Mouse (Mus musculus) forebrain, embryonic 13.5 days (tissue): ENCODE results near the gene Tcp11l1. TPM values are rescaled to one million over a fixed set of nuclear protein-coding genes. Genes with fewer than 3 reads are reported as not detected.
A peak's percentile ranks its signal among the peaks of the same experiment; 100 is the strongest.

Source experiments
- ATAC-seq: fragments of 200-750 bp; cut with Nextera tagmentation; 2 replicates; pipeline ENCODE4 v1.8.0; 2017
- H3K27ac ChIP-seq: fragments of 300-500 bp; sonication (generic); 2 replicates; pipeline ENCODE4 v1.5.1; 2015; ENCODE audit warnings: inconsistent platforms, mild to moderate bottlenecking, moderate library complexity
- H3K27me3 ChIP-seq: fragments of 300-500 bp; sonication (generic); 2 replicates; pipeline ENCODE4 v1.6.1; 2015; ENCODE audit warnings: mild to moderate bottlenecking, inconsistent platforms
- H3K36me3 ChIP-seq: fragments of 300-500 bp; sonication (generic); 2 replicates; pipeline ENCODE4 v1.6.1; 2015; ENCODE audit warnings: mild to moderate bottlenecking, inconsistent platforms; ENCODE audit not compliant: poor library complexity, severe bottlenecking
- H3K4me1 ChIP-seq: fragments of 300-500 bp; sonication (generic); 2 replicates; pipeline ENCODE4 v1.6.1; 2015; ENCODE audit warnings: inconsistent platforms
- H3K4me2 ChIP-seq: fragments of 300-500 bp; sonication (generic); 2 replicates; pipeline ENCODE4 v1.6.1; 2015; ENCODE audit warnings: inconsistent platforms, mild to moderate bottlenecking, moderate library complexity
- H3K4me3 ChIP-seq: fragments of 300-500 bp; sonication (generic); 2 replicates; pipeline ENCODE4 v1.5.1; 2015; ENCODE audit warnings: mild to moderate bottlenecking, inconsistent platforms
- H3K9ac ChIP-seq: fragments of 300-500 bp; sonication (generic); 2 replicates; pipeline ENCODE4 v1.6.1; 2015; ENCODE audit warnings: mild to moderate bottlenecking, inconsistent platforms
- H3K9me3 ChIP-seq: fragments of 300-500 bp; sonication (generic); replicated peaks from 2 replicates; pipeline ENCODE4 v1.6.1; 2016; ENCODE audit warnings: inconsistent platforms
- WGBS: fragments of 180-500 bp; shearing (Covaris S2); methylation state at CpG from one replicate; pipeline ENCODE4 v1.1.7; 2015; 5-methylcytosine and 5-hydroxymethylcytosine counted together
- polyA plus RNA-seq: library from polyadenylated mRNA; unstranded; fragments of >200 nt; fragmentation: Nextera tagmentation; extraction: Ambion mirVana; gene quantifications from 2 replicates; pipeline ENCODE4 v1.2.1, GENCODE M21; 2015

Tcp11l1 gene
- polyA plus RNA-seq, 1 experiment from 2014 or later, result 66.1 TPM

- Histone ChIP-seq H3K9ac (no peak overlapping the region), H3K4me3 (no peak overlapping the region), H3K4me1 (peaks cover 36% of the 10 kb centered on the region), H3K27me3 (peaks cover 28% of the 10 kb centered on the region; the same call in 1 of the 2 replicates), H3K9me3 (no peaks in the 10 kb centered on the region), H3K4me2 (no peak overlapping the region), H3K36me3 (no peaks in the 10 kb centered on the region), H3K27ac (no peak overlapping the region)
- 94% methylated on average over 2 of the region's 2 CpGs for WGBS
- no peak for ATAC-seq
Observed at GRCm38 (mm10) chr2:104739691-104740090, 27.7 kb upstream of the Tcp11l1 start.

DNA sequence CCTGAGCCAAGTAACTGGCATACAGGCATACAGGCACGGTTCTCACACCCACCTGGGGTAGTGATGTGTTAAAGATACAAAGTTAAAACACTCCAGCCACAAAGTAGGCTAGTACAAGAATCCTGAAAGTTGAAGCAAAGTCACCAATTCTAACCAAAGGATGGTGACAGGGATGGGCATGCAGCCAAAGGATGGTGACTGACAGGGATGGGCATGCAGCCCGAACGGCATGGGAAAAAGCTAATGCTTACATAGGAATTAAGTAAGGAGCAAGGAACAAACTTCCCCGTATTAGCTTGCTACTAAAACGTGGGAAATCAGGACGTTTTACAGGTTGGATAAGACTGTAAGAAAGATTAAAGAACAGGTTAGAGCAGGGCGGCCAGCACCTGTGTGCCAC lies 24.3 kb upstream of the Tcp11l1 start:
- H3K27ac ChIP-seq, result no peak overlapping the region
- ATAC-seq, result no peak
- no peak overlapping the region for H3K9ac ChIP-seq
- peaks cover 23% of the 10 kb centered on the region for H3K4me1 ChIP-seq
- no peak overlapping the region for H3K4me3 ChIP-seq
- 63% methylated on average over 7 of the region's 7 CpGs for WGBS
- H3K9me3 ChIP-seq, result no peaks in the 10 kb centered on the region
- H3K36me3 ChIP-seq, result no peaks in the 10 kb centered on the region
- peaks cover 13% of the 10 kb centered on the region; the same call in 1 of the 2 replicates for H3K27me3 ChIP-seq
- no peak overlapping the region for H3K4me2 ChIP-seq

GRCm38 (mm10) chr2:104732562-104733256 lies 20.7 kb upstream of the Tcp11l1 start:
- ATAC-seq, result no peak
- H3K4me2 ChIP-seq, result no peak overlapping the region
- no peak overlapping the region for H3K4me3 ChIP-seq
- WGBS, result 54% methylated on average over 7 of the region's 7 CpGs
- no peaks in the 10 kb centered on the region for H3K36me3 ChIP-seq
- peaks cover 12% of the 10 kb centered on the region for H3K4me1 ChIP-seq
- no peaks in the 10 kb centered on the region for H3K9me3 ChIP-seq
- no peak overlapping the region for H3K9ac ChIP-seq
- H3K27me3 ChIP-seq, result no peaks in the 10 kb centered on the region
- no peak overlapping the region for H3K27ac ChIP-seq

GRCm38 (mm10) chr2:104732033-104732444 lies 20.1 kb upstream of the Tcp11l1 start:
- no peaks in the 10 kb centered on the region for H3K36me3 ChIP-seq
- peaks cover 12% of the 10 kb centered on the region for H3K4me1 ChIP-seq
- no peak overlapping the region for H3K27ac ChIP-seq
- H3K9me3 ChIP-seq, result no peaks in the 10 kb centered on the region
- H3K4me3 ChIP-seq, result no peak overlapping the region
- ATAC-seq, result no peak
- 89% methylated on average over 9 of the region's 9 CpGs for WGBS
- no peaks in the 10 kb centered on the region for H3K27me3 ChIP-seq
- H3K4me2 ChIP-seq, result no peak overlapping the region
- no peak overlapping the region for H3K9ac ChIP-seq

GRCm38 (mm10) chr2:104727369-104727768 lies 15.4 kb upstream of the Tcp11l1 start:
- Histone ChIP-seq H3K36me3 (no peaks in the 10 kb centered on the region), H3K4me1 (no peaks in the 10 kb centered on the region), H3K27ac (no peak overlapping the region), H3K4me3 (no peak overlapping the region), H3K9me3 (no peaks in the 10 kb centered on the region), H3K27me3 (no peaks in the 10 kb centered on the region), H3K4me2 (no peak overlapping the region), H3K9ac (no peak overlapping the region)
- no peak for ATAC-seq
- 48% methylated on average over 1 of the region's 1 CpGs for WGBS

GRCm38 (mm10) chr2:104722021-104722420 lies 10.1 kb upstream of the Tcp11l1 start:
- no peaks in the 10 kb centered on the region for H3K27me3 ChIP-seq
- H3K36me3 ChIP-seq, result no peaks in the 10 kb centered on the region
- no peak for ATAC-seq
- 80% methylated on average over 3 of the region's 3 CpGs for WGBS
- H3K4me3 ChIP-seq, result no peak overlapping the region
- H3K27ac ChIP-seq, result no peak overlapping the region
- no peaks in the 10 kb centered on the region for H3K9me3 ChIP-seq
- H3K4me1 ChIP-seq, result no peaks in the 10 kb centered on the region
- H3K9ac ChIP-seq, result no peak overlapping the region
- H3K4me2 ChIP-seq, result no peak overlapping the region

DNA sequence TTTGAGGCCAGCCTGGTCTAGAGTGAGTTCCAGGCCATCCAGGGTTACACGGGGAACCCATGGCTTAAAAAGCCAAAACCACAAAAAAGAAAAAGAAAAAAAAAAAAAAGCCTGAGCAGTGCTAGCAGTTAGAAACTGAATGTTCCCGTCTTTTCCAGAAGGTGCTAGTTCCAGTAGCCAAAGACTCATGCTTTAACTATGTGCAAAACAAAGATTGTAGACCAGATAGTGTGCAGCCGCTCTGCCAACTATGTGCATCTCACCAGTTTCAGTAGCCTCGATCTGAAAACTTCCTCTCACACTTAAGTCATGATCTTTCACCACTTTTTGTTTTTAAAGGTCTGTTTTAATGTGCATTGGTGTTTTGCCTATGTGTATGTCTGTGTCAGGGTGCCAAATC lies 5.9 kb upstream of the Tcp11l1 start:
- Histone ChIP-seq H3K36me3 (no peaks in the 10 kb centered on the region), H3K4me3 (no peak overlapping the region), H3K4me1 (peaks cover 7% of the 10 kb centered on the region; the same call in 1 of the 2 replicates), H3K9me3 (no peaks in the 10 kb centered on the region), H3K9ac (no peak overlapping the region), H3K4me2 (no peak overlapping the region), H3K27ac (no peak overlapping the region), H3K27me3 (no peaks in the 10 kb centered on the region)
- ATAC-seq, result no peak
- WGBS, result 86% methylated on average over 4 of the region's 4 CpGs

GRCm38 (mm10) chr2:104717231-104717735 lies 5.3 kb upstream of the Tcp11l1 start:
- Histone ChIP-seq H3K4me1 (peaks cover 12% of the 10 kb centered on the region; the same call in 1 of the 2 replicates), H3K9me3 (no peaks in the 10 kb centered on the region), H3K4me2 (no peak overlapping the region), H3K27me3 (no peaks in the 10 kb centered on the region), H3K27ac (no peak overlapping the region), H3K36me3 (no peaks in the 10 kb centered on the region), H3K4me3 (no peak overlapping the region), H3K9ac (no peak overlapping the region)
- 92% methylated on average over 2 of the region's 2 CpGs for WGBS
- no peak for ATAC-seq

- Histone ChIP-seq H3K4me2 (no peak within 1 kb of the TSS), H3K4me1 (peaks cover 13% of the 10 kb centered on the region; the same call in 1 of the 2 replicates), H3K36me3 (no peaks in the 10 kb centered on the region), H3K4me3 (no peak within 1 kb of the TSS), H3K27ac (no peak within 1 kb of the TSS), H3K9ac (no peak within 1 kb of the TSS), H3K9me3 (no peaks in the 10 kb centered on the region), H3K27me3 (no peaks in the 10 kb centered on the region)
- ATAC-seq, result no peak
- 89% methylated on average over 4 of the region's 4 CpGs for WGBS
Observed at GRCm38 (mm10) chr2:104716279-104716678, 4.3 kb upstream of the Tcp11l1 start, which contains the start of gene Pin1rt1. TSS of gene Pin1rt1 (minus strand) at chr2:104716379.

DNA sequence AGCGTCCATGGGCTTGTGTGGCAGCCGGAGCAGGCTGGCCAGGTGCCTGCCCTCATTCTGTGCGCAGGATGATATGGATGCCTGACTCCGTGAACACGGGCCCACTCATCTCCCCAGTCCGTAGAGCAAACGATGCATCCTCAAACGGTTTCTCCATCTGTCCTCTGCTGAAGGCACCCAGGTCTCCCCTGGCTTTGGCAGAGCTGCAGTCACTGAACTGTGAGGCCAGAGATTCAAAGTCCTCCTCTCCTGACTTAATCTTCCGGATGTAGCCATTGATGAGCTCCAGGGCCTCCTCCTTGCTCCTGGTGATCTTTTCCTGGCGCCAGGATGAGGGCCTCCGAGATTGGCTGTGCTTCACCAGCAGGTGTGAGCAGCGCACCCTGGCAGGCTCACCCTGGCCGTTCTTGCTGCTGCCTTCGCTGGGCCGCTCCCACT lies 2.3 kb upstream of the Tcp11l1 start:
- no peaks in the 10 kb centered on the region for H3K36me3 ChIP-seq
- H3K9ac ChIP-seq, result no peak overlapping the region
- H3K4me1 ChIP-seq, result peaks cover 28% of the 10 kb centered on the region
- no peak overlapping the region for H3K27ac ChIP-seq
- no peak overlapping the region for H3K4me3 ChIP-seq
- H3K4me2 ChIP-seq, result 0 out of 2 replicates have a peak overlapping the region, but pooled peaks have one; percentile 4
- H3K27me3 ChIP-seq, result no peaks in the 10 kb centered on the region
- 39% methylated on average over 15 of the region's 15 CpGs for WGBS
- no peaks in the 10 kb centered on the region for H3K9me3 ChIP-seq
- no peak for ATAC-seq

GRCm38 (mm10) chr2:104712486-104712809 lies 479 bp upstream of the Tcp11l1 start:
- Histone ChIP-seq H3K4me3 (peak overlapping the region; percentile 75), H3K27me3 (no peaks in the 10 kb centered on the region), H3K4me2 (peak overlapping the region; percentile 70), H3K9me3 (no peaks in the 10 kb centered on the region), H3K9ac (peak overlapping the region; percentile 83), H3K27ac (peak overlapping the region; percentile 91), H3K4me1 (peaks cover 28% of the 10 kb centered on the region), H3K36me3 (peaks cover 5% of the 10 kb centered on the region; the same call in 1 of the 2 replicates)
- WGBS, result 5% methylated on average over 7 of the region's 7 CpGs
- peak; percentile 41; the same call in 1 of the 2 replicates for ATAC-seq

DNA sequence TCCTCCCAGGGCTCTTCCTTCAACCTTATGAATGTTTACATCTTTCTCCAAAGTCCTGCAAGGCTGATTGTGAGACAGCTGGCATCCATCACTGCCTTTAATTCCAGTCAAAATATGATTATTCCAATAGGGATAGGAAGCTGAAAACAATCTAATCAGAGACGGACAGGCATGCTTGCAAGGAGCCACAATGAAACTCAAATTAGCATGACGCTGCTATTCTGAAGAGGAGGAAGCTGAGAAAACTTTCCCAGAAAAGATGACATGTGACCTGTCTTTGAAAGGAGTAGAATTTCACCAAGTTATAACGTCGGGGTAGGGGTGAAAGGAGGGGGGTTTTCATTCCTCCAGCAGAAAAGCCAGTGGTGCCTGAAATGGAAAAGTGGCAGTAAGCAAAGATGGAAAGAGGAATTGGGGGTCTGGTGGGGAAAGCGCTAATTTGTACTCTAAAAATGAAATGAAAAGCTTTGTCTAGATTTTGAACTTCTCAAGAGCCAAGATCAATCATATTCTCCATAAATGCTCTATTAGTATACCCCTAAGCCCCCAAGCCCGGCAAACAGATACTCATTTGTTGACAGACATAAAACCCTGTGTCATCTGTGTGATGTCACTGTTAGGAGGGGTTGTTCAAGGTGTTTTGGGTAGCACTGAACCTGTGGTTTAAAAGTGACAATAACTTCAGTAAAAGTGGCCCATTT lies 1.1 kb downstream of the Tcp11l1 start:
- WGBS, result 13% methylated on average over 6 of the region's 6 CpGs
- Histone ChIP-seq H3K36me3 (peaks cover 8% of the 10 kb centered on the region; the same call in 1 of the 2 replicates), H3K27ac (peak overlapping the region; percentile 91; the same call in 1 of the 2 replicates), H3K4me2 (peak overlapping the region; percentile 70), H3K27me3 (no peaks in the 10 kb centered on the region), H3K9ac (peak overlapping the region; percentile 83), H3K9me3 (no peaks in the 10 kb centered on the region), H3K4me1 (peaks cover 28% of the 10 kb centered on the region), H3K4me3 (peak overlapping the region; percentile 75)
- ATAC-seq, result peak; percentile 17; the same call in 1 of the 2 replicates
